Mouse (Mus musculus) urinary bladder, postnatal 25 days (tissue): Measurements from ENCODE around the gene Vwa5b1.
A peak's percentile ranks its signal among the peaks of the same experiment; 100 is the strongest.

ENCODE experiments used
- DNase-seq: peaks from one replicate; pipeline ENCODE4 v3.0.0; 2022; ENCODE audit warnings: low spot score

The Vwa5b1 gene

DNA sequence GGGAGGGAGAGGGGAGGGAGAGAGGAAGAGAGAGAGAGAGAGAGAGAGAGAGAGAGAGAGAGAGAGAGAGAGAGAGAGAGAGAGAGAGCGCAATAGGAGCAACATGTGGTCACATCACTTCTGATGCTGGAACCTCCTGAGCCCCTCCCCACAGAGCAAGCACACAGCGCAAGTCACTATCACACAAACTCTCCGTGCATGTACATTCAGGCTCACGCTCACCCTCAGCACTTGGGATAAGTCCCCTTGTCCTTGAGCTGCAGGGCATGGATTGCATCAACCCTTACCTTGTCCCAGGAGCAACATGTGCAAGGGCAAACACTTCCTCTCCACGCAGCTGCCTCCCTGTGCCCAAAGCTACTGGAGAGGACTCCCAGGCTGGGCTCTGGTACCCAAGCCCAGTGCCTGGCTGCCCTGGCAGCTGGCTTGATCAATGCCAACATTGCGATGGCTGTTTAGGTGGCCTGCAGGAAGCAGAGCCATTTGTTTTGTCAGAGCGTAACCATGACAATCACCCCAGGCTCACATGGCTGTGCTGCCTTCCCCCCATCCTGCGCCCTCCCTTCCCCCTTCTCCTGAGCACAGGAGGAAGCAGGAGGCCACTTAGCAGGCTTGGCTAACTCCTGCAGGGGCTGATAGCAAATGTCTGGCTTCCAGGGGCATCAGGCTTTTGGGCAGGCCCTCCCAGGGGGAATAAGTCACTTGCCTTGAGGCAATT lies at the start of gene Vwa5b1:
Vwa5b1 (minus strand) TSS at position 457 of the 718 bp plus-strand sequence.
- DNase-seq: no peak

DNA sequence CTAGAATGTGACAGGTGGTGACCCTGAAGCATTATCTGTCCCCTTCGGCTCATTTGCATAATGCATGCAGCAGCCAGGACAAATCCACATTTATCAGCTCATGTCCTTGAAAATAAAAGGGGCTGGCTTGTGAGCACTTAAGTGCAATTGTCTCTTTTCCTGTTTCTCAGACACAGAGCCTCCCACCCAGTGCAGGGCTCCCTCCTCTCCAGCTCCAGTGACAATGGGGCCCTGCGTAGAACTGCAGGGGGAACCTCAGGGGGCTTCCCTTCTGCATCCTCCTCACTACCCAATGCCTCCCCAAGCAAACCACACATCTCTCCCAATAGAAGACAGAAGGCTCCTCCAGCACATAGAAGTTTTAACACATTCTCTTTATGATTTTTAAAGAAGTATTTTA lies 47.1 kb upstream of the Vwa5b1 start:
- DNase-seq: no peak

- DNase-seq: no peak
Observed at GRCm38 (mm10) chr4:138680124-138680523, 44.4 kb upstream of the Vwa5b1 start.

DNA sequence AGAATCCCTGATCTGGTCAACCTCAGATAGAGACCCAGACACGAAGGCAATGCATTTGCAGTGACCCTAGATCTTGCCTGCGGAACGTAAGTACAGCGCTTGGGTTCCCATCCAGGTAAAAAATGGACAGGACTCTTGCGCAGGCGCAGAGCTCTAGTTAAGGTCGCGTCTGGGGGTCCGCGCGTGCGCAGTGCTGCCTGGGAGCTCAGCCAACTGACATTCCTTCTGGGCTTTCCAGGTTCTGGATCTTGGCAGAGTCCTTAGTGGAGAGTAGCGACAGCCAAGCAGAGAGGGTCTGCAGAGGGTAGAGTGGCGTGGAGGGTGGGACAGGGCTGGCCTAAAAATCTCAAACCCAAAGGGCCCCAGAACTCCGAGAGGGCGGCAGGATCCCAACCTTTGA lies 41.9 kb upstream of the Vwa5b1 start:
- no peak for DNase-seq

DNA sequence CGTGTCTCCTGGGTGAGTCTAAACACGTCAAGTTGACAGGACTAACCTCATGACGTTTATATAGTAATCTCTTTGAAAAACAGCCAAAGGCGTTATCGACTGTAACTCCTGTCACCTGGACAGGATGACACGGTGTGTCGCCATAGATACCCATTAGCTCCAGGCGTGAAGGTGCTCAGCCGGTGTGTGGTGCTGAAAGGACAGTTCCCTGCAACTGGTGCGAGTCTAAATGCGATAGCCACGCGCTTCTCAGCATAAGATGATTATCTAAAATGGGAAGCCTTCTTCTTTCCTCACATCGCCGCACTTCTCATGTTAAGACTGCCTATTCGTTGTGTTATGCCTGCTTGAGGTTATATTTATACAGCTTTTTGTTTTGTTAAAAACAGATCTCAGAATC lies 40.8 kb upstream of the Vwa5b1 start:
- peak; percentile 6 for DNase-seq

DNA sequence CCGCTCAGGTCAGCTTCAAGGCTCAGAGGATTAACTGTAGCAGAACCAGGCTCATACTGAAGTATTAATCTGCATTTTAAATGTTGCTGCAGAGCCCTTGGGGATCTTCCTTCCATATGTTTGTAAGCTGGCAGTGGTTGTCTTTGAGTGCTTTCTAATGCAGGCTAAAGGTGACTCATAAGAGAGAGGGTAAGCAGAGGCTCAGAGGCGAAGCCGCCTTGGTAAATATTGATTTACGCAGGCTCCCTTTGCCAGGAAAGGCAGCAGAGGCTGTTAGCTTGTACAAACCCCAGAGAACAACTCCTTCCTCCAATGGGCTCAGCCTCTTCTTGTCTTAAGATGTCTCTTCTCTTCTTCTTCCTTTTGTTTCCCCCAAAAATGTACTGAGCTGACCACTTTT lies 36.5 kb upstream of the Vwa5b1 start:
- no peak for DNase-seq

GRCm38 (mm10) chr4:138670093-138670889 lies 34.6 kb upstream of the Vwa5b1 start:
- DNase-seq: no peak

DNA sequence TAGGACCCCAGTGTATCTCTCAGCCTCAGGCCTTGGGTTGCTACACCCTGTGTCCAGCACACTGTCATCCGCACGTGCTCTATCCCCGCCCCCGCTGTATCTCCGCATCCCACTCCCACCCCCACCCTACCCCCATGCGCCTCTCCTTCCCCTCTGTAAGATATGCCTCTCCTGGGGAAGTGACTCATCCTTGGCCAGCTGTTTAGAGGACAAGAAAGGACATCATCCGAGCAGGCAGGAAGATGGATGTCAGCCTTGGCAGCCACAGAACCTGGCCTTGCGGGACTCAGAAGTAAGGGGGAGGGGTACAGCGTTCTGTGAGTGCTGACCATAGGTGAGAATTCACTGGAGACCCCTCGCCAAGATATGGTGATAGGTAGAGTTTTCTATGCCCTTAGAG lies 30.8 kb upstream of the Vwa5b1 start:
- DNase-seq: no peak

DNA sequence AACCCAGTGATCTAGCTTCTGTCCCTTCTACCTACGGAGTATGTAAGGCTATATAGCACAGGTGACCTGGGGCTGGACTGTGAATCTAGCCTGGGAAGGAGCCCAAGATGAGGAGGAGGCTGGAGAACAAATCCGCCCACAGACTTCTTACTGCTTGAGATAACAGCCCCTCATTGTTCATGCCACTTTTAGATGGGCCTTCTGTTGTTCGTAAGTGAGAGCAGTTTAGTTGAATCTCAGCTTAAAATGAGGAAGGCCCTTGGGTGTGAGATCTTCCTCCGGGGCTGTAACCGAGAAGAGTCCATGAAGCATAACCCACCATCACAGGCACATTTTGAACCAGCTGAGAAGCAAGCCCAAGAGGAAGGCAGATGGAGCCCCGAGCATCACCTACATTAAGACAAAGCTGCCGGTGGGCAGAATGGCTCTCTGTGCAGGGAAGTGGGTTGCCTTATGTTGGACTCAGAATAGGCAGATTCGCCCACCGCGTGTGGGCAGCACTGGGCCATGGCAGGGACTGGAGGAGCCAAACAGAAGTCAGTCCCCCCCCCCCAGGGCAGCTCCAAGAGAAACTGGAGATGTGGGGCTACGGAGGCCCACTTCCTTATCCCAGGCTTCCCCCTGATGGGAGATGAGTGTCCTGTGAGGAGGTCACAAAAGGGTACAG lies 24.4 kb upstream of the Vwa5b1 start:
- DNase-seq: no peak

DNA sequence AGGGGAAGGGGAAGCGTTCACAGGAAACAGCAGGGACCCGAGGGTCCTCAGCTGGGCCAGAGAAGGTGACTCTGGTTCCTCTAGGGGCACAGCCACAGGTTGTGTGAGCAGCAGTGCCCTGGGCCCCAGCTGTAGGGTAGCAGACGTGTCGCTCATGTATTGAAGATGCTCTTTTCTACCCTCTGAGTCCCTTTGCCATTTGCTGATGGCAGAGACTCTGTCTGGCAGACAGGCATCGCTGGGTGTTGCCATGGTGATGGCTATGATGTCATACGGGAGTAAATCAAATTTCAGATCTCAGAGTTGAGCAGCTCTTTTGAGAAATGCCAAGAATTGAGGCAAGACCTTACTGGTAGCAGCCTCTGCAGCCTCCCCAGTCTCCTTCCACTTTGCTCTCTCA lies 17.4 kb upstream of the Vwa5b1 start:
- no peak for DNase-seq

DNA sequence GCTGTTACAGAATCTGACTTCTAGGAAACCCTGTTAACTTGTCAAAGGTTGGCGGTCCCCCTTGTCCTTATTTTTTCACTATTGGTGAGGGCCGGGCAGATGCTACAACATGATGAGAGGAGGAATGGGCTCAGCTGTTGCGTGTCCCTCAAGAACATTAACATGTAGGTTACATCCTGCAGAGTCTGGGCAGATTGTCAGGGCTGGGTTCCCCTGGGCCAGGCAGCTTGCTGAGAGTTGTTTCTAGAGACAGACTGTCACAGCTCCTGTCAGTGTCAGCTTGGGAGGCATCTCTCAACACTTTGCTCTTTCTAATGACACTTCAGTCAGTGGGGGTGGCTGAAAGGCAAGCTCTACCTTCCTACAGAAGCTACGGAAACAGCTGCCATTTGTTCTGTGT lies 16.2 kb upstream of the Vwa5b1 start:
- DNase-seq: no peak

DNA sequence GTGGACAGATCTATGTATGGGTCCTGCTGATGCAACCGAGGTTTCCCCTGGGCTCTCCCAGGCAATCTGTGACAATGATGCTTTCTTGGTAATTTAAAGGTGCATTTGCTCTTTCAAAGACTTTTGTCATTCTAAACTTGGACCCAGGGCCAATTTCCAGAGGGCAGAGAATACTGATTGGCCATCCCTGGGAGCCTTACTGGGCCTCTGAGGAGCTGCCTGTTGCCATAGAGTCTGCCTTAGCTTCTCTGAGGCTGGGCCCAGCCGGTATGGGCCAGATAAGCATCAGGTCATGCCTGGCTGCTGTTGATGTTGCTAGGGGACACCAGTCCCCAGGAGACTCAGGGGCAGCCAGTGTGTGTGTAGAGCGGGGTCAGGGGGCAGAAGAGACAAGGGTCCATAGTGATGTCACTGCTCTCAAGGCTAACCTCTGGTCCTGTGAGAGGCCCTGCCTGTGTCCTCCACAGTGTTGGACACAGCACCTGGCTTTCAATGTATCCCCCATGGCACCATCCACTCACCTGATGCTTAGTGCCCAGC lies 12.5 kb upstream of the Vwa5b1 start:
- DNase-seq: no peak

DNA sequence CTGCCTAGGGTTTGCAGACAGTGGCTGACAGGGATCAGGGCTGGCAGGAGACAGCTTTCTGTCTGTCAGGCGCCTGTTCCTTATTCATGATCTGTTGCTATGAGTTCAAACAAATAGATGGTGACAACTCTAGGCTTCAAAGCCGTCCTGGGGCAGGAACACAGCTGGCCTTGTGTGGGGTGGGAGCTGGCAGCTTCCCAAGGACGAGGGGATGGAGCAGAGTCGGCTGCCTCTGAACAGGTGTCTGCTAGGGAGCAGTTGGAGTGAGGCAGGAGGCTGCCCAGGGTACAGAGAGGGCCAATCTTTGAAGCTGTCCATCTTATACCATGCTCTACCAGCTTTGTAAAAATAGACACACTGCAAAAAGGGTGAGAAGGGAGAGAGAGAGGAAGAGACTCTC lies 6.6 kb upstream of the Vwa5b1 start:
- no peak for DNase-seq

DNA sequence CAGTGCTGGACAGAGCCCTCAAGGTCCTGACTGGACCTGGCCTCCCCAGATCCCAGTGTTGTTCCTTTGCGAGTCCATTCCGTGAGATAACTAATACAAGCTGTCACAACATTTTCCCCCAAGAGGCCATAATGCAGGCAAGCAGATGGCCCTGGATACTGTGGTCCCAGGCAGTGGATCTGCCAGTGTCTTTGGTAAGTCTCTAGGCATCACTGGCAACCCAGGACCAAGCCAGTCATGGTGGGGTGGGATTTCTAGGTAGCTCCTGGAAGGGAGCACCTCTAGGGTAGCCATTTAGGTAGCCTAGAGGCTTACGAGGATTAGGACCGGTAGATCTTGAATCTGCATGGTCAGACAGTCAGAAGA lies 445 bp upstream of the Vwa5b1 start:
- no peak for DNase-seq

- DNase-seq: no peak
Observed at GRCm38 (mm10) chr4:138628256-138628655, 7.4 kb downstream of the Vwa5b1 start.

DNA sequence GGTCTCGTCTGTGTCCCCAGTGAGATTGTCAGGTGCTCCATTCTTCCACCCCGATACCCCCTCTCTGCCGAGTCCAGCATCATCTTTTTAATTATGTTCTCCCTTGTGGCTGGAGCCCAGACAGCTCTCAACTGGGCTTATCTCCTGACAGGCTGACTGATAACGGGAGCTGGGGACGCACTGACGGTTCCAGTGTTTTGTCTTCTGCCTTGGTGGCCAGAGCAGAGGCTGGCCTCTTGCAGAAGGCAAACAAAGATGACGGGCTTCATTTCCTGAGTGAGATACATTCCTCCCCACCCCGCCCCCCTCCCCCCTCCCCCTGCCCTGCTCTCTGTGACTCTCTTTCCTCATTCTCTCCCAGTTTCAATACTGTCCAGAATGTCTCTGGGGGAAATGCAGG lies 21.2 kb downstream of the Vwa5b1 start:
- DNase-seq: no peak

- no peak for DNase-seq
Observed at GRCm38 (mm10) chr4:138601926-138602325, 33.8 kb downstream of the Vwa5b1 start.

DNA sequence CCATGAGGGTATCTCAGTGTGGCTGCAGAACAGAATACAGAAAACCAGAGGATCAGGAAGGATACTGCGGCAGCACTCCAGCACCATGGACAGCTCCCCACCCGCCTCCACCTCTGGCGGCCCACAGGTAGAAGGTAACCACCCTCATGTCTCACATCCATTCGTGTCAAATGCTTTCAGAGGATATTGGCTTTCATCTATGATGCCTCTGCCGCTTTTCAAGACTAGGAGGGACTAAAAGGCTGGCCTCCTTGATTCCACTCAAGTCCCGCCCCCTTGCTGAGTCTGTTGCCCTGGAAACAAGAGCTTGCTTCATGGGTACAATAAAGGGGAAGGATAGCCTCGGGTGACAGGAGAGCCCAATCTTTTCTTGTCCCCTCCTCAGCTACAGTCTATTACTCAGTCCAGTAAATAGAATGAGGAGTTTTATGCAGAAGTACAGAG lies 37.8 kb downstream of the Vwa5b1 start:
- peak; percentile 36 for DNase-seq

DNA sequence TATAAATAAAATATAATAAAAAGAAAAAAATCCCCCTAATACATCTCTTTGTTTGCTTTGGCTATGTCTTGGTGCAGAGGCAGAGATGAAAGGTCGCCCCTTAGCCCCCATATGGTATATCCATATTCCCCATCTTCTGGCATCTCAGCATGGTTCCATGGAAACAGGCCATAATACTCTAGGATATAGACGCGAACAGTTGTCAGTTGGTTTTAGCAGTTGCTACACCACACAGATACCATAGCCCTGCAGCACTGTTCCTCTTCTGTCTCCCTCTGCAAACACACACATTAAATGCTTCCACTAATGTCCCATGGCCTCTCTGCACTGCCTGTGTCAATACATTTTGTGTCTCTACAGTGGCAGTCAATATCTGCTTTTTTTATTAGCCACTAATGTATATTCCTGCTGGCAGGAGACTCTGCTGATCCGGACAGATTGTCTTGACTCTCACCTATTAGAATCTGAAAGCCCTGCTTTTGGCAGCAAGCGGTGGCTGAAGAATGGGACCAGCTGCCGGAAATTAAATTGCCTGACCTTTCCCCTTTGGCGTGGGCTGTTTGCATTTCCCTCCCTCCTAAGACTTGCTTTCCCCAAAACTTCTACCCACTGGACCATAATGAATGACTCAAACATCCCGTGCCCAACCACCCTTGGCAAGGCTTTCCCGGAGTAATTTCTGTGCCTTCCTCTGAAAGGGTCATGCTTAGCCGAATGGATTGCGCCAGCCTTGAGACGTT lies 39.1 kb downstream of the Vwa5b1 start:
- no peak for DNase-seq

DNA sequence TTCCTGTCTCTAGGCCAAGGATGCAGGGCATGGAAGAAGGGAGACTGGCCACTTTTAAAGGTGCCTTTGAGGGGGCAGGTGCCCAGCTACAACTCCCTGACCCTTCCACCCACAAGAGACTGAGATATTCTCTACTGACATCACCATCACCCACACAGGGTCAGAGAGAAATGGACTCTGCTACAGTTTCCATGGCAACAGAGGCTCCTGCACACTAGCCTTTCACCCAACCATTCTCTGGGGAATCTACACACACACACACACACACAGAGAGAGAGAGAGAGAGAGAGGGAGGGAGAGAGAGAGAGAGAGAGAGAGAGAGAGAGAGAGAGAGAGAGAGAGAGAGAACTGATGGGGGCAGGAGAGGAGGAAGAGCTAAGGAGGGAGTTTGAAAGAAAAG lies 50.7 kb downstream of the Vwa5b1 start:
- DNase-seq: no peak

DNA sequence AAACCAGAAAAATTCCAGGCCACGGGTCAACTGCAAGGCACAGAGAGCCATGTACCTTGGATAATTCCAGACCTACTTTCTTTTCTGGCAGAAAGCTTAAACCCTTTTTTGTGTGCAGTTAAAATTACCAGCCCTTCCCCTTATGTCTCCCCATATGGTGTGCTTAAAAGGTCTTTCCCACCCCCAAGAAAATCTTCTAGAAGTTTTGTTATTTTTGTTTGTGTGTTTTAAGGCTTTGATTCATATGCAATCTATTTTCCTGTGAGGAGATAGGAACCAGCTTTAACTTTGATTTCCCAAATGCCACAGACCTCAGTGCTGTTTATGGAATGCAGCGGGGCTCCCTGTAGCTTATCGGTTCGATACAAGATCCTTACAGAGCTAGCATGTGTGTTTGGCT lies 53.2 kb downstream of the Vwa5b1 start:
- no peak for DNase-seq

DNA sequence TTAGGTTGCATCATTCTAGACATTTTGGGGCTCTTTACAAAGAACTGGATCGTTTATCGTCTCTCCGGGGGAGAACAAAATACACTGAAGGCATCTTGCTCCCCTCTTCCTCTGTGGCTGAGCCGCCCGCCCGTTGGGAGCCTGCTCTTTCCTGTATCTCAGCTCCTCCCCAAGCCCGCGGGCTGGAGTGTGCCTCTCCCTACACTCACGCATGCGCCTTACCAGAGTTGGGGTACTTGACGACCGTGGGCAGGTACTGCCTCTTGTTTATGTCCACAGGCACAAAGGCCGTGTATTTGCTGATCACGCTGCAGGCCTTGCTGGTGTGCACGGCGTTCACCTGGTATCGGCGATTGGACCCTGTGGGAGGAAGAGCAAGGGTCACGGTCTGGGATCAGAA lies 57.3 kb downstream of the Vwa5b1 start:
- no peak for DNase-seq
